Mouse (Mus musculus) MEL (cell line): ENCODE measurements at regions not wholly inside any gene's neighbourhood (a gene's known extent, or its start where the extent isn't known, plus 50 kb on each side); places are given as distances from the start of the nearest gene placed in this dataset.
"Not testable (repeated sequence)": the region's sequence is repeated elsewhere in the genome, so short reads cannot be mapped to it uniquely, and the experiment has no call there.

ENCODE experiments used
- DNase-seq: peaks from one replicate; pipeline ENCODE4 v3.0.0; 2011; ENCODE audit warnings: low read depth, low spot score
- H3K27ac ChIP-seq: 2 replicates; pipeline ENCODE4 v1.5.1; 2012; ENCODE audit warnings: low read depth, mild to moderate bottlenecking, control low read depth, low read length, moderate library complexity; ENCODE audit not compliant: control insufficient read depth
- H3K27me3 ChIP-seq, 2 experiments: fragments of 150-350 bp in 1 of 2; sonication (generic) in 1 of 2; 2 replicates each; pipeline ENCODE4 v1.6.1; 2012; ENCODE audit warnings: low read length in 2 of 2, mild to moderate bottlenecking in 2 of 2, improper control_type of control experiment in 1 of 2, moderate library complexity in 1 of 2; ENCODE audit not compliant: insufficient read depth in 2 of 2, control insufficient read depth in 1 of 2
- H3K36me3 ChIP-seq, 2 experiments: 2 replicates each; pipeline ENCODE4 v1.6.1; 2012 to 2014; ENCODE audit warnings: low read length in 2 of 2, improper control_type of control experiment in 1 of 2, inconsistent platforms in 1 of 2, mild to moderate bottlenecking in 1 of 2; ENCODE audit not compliant: insufficient read depth in 2 of 2, control insufficient read depth in 1 of 2
- H3K4me1 ChIP-seq, 2 experiments: fragments of 150-350 bp in 1 of 2; sonication (generic) in 1 of 2; 2 replicates each; pipeline ENCODE4 v1.6.1; 2012; ENCODE audit warnings: low read length in 2 of 2, improper control_type of control experiment in 1 of 2, mild to moderate bottlenecking in 1 of 2; ENCODE audit not compliant: insufficient read depth in 2 of 2, control insufficient read depth in 1 of 2
- H3K4me3 ChIP-seq, 2 experiments: fragments of 150-350 bp in 1 of 2; sonication (generic) in 1 of 2; 2 replicates each; pipeline ENCODE4 v1.5.1; 2012; ENCODE audit warnings: low read depth in 2 of 2, low read length in 2 of 2, mild to moderate bottlenecking in 2 of 2, moderate library complexity in 2 of 2, control low read depth in 1 of 2, improper control_type of control experiment in 1 of 2; ENCODE audit not compliant: control insufficient read depth in 1 of 2, insufficient read depth in 1 of 2
- H3K79me2 ChIP-seq: 2 replicates; pipeline ENCODE4 v1.6.1; 2012; ENCODE audit warnings: mild to moderate bottlenecking, low read length, moderate library complexity; ENCODE audit not compliant: control insufficient read depth, poor library complexity, insufficient read depth
- H3K9ac ChIP-seq: 2 replicates; pipeline ENCODE4 v1.6.1; 2012; ENCODE audit warnings: low read depth, mild to moderate bottlenecking, control low read depth, low read length, moderate library complexity; ENCODE audit not compliant: control insufficient read depth, poor library complexity, severe bottlenecking
- H3K9me3 ChIP-seq: fragments of 150-350 bp; sonication (generic); replicated peaks from 2 replicates; pipeline ENCODE4 v1.6.1; 2012; ENCODE audit warnings: mild to moderate bottlenecking, low read length, improper control_type of control experiment, moderate library complexity; ENCODE audit not compliant: insufficient read depth
- CHD1 ChIP-seq: IDR thresholded peaks from 2 replicates; pipeline ENCODE4 v1.6.1; 2012; ENCODE audit warnings: low read depth, mild to moderate bottlenecking, inconsistent platforms, low read length, improper control_type of control experiment
- ELF1 ChIP-seq: IDR thresholded peaks from 2 replicates; pipeline ENCODE4 v1.6.1; 2014; ENCODE audit warnings: low read depth, mild to moderate bottlenecking, inconsistent platforms, low read length, improper control_type of control experiment, moderate library complexity
- EP300 ChIP-seq, 2 experiments: IDR thresholded peaks; 2 replicates each; pipeline ENCODE4 v1.6.1; 2011; ENCODE audit warnings: improper control_type of control experiment in 2 of 2, low read length in 2 of 2, low read depth in 1 of 2, mild to moderate bottlenecking in 1 of 2
- ETS1 ChIP-seq: IDR thresholded peaks from 2 replicates; pipeline ENCODE4 v1.6.1; 2012; ENCODE audit warnings: low read depth, mild to moderate bottlenecking, inconsistent platforms, low read length, improper control_type of control experiment, moderate library complexity
- KAT2A ChIP-seq: conservative IDR thresholded peaks from 2 replicates; pipeline ENCODE4 v1.6.1; 2012; ENCODE audit warnings: low read depth, low read length, improper control_type of control experiment, inconsistent platforms
- MYB ChIP-seq: IDR thresholded peaks from 2 replicates; pipeline ENCODE4 v1.6.1; 2011; ENCODE audit warnings: mild to moderate bottlenecking, low read depth, low read length, improper control_type of control experiment
- MYC ChIP-seq: IDR thresholded peaks from 2 replicates; pipeline ENCODE4 v1.6.1; 2011; ENCODE audit warnings: low read depth, mild to moderate bottlenecking, low read length, improper control_type of control experiment, moderate library complexity
- NRF1 ChIP-seq: IDR thresholded peaks from 2 replicates; pipeline ENCODE4 v1.6.1; 2014; ENCODE audit warnings: low read depth, mild to moderate bottlenecking, inconsistent platforms, low read length, improper control_type of control experiment, moderate library complexity; ENCODE audit not compliant: poor library complexity, insufficient read depth, severe bottlenecking
- POLR2A ChIP-seq, 2 experiments: IDR thresholded peaks; 2 replicates each; pipeline ENCODE4 v1.6.1; 2011 to 2012; ENCODE audit warnings: low read length in 2 of 2, mild to moderate bottlenecking in 2 of 2, control low read depth in 1 of 2, improper control_type of control experiment in 1 of 2, low read depth in 1 of 2, moderate library complexity in 1 of 2; ENCODE audit not compliant: control insufficient read depth in 1 of 2, insufficient read depth in 1 of 2, poor library complexity in 1 of 2
- POLR2AphosphoS2 ChIP-seq: IDR thresholded peaks from 2 replicates; pipeline ENCODE4 v1.6.1; 2011; ENCODE audit warnings: low read length, improper control_type of control experiment
- RAD21 ChIP-seq: IDR thresholded peaks from 2 replicates; pipeline ENCODE4 v1.6.1; 2011; ENCODE audit warnings: mild to moderate bottlenecking, low read depth, low read length, improper control_type of control experiment
- RCOR1 ChIP-seq: IDR thresholded peaks from 2 replicates; pipeline ENCODE4 v1.6.1; 2012; ENCODE audit warnings: low read depth, mild to moderate bottlenecking, inconsistent platforms, low read length, improper control_type of control experiment
- TCF12 ChIP-seq: IDR thresholded peaks from 2 replicates; pipeline ENCODE4 v1.6.1; 2014; ENCODE audit warnings: low read depth, mild to moderate bottlenecking, inconsistent platforms, low read length, improper control_type of control experiment, moderate library complexity
- UBTF ChIP-seq: IDR thresholded peaks from 2 replicates; pipeline ENCODE4 v1.6.1; 2012; ENCODE audit warnings: low read depth, mild to moderate bottlenecking, inconsistent platforms, low read length, improper control_type of control experiment, moderate library complexity, borderline replicate concordance; ENCODE audit not compliant: insufficient read depth
- USF1 ChIP-seq: IDR thresholded peaks from 2 replicates; pipeline ENCODE4 v1.6.1; 2014; ENCODE audit warnings: low read depth, mild to moderate bottlenecking, inconsistent platforms, low read length, improper control_type of control experiment, moderate library complexity
- ZKSCAN1 ChIP-seq: IDR thresholded peaks from 2 replicates; pipeline ENCODE4 v1.6.1; 2012; ENCODE audit warnings: low read depth, mild to moderate bottlenecking, inconsistent platforms, low read length, improper control_type of control experiment, moderate library complexity
- ZNF384 ChIP-seq: IDR thresholded peaks from 2 replicates; pipeline ENCODE4 v1.6.1; 2012; ENCODE audit warnings: low read depth, mild to moderate bottlenecking, inconsistent platforms, low read length, improper control_type of control experiment

GRCm38 (mm10) chr13:50934017-50934416 is 166.7 kb upstream of the Spin1 start:
- H3K79me2 ChIP-seq, H3K27ac ChIP-seq, H3K9ac ChIP-seq, H3K9me3 ChIP-seq, H3K4me1 ChIP-seq, H3K27me3 ChIP-seq, H3K4me3 ChIP-seq, H3K36me3 ChIP-seq, DNase-seq: not testable (repeated sequence)
- TF ChIP-seq USF1 = 0 out of 2 replicates have a peak, but pooled peaks have one; percentile 27

DNA sequence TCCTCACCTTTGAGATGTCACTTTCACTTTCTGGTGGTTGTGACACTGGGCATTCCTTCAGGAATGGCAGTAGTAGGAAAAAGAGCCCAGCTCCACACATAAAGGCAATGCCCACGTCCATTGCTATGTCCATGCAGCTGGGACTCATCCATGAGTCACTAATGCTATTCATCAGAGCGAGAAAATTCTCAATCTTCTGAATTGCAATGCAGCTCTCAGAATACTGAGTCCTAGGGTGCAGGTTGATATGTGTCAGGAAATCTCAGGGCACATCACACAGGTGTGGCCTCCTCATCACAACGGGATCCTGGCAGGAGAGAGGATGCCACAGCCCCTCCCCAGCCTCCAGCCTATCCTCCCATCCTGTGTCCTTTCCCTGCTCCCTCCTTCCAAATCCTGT is 158.1 kb upstream of the Spin1 start:
- no peaks in the 10 kb centered on the region for H3K36me3 ChIP-seq
- no peak overlapping the region for H3K4me3 ChIP-seq
- no peak for DNase-seq
- no peaks in the 10 kb centered on the region for H3K9me3 ChIP-seq
- no peaks in the 10 kb centered on the region for H3K4me1 ChIP-seq
- TF ChIP-seq ZNF384 (no peak), UBTF (no peak), ZKSCAN1 (no peak), EP300 (IDR thresholded peaks at IDR 0.05; ENCODE audit: low read depth in 1 of 2, low read length in 2 of 2) (no peak), ETS1 (no peak), MYC (no peak), POLR2A (IDR thresholded peaks at IDR 0.05; ENCODE audit: control insufficient read depth in 1 of 2, insufficient read depth in 1 of 2, low read depth in 1 of 2, low read length in 2 of 2, poor library complexity in 1 of 2) (no peak), POLR2AphosphoS2 (no peak), RAD21 (no peak), RCOR1 (no peak), KAT2A (no peak), NRF1 (no peak), CHD1 (no peak), MYB (no peak), TCF12 (no peak), ELF1 (no peak)
- H3K27ac ChIP-seq = no peak overlapping the region
- no peak overlapping the region for H3K9ac ChIP-seq
- no peaks in the 10 kb centered on the region for H3K27me3 ChIP-seq
- H3K79me2 ChIP-seq = no peaks in the 10 kb centered on the region
